Mouse (Mus musculus): ENCODE results near the gene Mrps6.

The Mrps6 gene

GRCm38 (mm10) chr16:92117337-92118209 lies 59.5 kb downstream of the Mrps6 start:
- no peak for DNase-seq (ENCODE audit: extremely low spot score, low read depth, low spot score)

GRCm38 (mm10) chr16:92119013-92119515 lies 61.0 kb downstream of the Mrps6 start:
- no peak for DNase-seq (ENCODE audit: extremely low spot score, low read depth, low spot score)

DNA sequence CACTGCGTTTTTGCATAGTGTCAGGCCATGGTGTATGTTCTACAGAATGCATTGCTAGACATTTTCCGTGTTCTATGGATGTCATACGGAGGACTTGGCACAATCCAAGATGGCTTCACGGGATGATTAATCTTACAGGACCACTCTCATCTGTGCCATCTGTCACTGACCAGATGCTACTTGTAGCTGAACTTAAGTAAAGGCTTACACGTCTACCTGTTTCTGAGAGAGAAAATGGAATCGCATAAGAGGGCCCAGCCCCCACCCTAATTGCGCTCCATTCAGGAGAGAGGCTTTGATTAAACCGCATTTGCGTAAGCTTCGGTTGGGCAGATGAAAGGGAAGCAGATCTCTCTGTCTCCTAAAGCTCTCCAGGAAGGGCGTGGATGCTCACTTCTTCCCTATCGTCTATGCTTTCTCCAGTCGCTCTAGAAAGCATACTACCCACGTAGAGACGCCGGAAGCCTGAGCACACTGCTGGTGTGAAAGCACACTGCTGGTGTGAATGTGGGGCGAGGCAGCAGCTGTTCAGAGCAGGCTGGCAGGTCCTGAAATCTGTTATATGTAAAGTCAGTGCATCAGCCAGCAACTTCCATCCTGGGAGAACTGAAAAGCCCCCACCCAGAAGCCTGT lies 62.9 kb downstream of the Mrps6 start:
- no peak for DNase-seq (ENCODE audit: extremely low spot score, low read depth, low spot score)

GRCm38 (mm10) chr16:92127226-92127625 lies 69.2 kb downstream of the Mrps6 start:
- no peak for DNase-seq (ENCODE audit: extremely low spot score, low read depth, low spot score)

GRCm38 (mm10) chr16:92127666-92128065 lies 69.6 kb downstream of the Mrps6 start:
- DNase-seq (ENCODE audit: extremely low spot score, low read depth, low spot score): no peak

- DNase-seq (ENCODE audit: extremely low spot score, low read depth, low spot score): no peak
Measured at GRCm38 (mm10) chr16:92129843-92130242, 71.8 kb downstream of the Mrps6 start.

GRCm38 (mm10) chr16:92132511-92132910 lies 74.4 kb downstream of the Mrps6 start:
- no peak for DNase-seq (ENCODE audit: extremely low spot score, low read depth, low spot score)

GRCm38 (mm10) chr16:92134148-92134764 lies 76.2 kb downstream of the Mrps6 start:
- no peak for DNase-seq (ENCODE audit: extremely low spot score, low read depth, low spot score)

GRCm38 (mm10) chr16:92136275-92136674 lies 78.2 kb downstream of the Mrps6 start:
- no peak for DNase-seq (ENCODE audit: extremely low spot score, low read depth, low spot score)

DNA sequence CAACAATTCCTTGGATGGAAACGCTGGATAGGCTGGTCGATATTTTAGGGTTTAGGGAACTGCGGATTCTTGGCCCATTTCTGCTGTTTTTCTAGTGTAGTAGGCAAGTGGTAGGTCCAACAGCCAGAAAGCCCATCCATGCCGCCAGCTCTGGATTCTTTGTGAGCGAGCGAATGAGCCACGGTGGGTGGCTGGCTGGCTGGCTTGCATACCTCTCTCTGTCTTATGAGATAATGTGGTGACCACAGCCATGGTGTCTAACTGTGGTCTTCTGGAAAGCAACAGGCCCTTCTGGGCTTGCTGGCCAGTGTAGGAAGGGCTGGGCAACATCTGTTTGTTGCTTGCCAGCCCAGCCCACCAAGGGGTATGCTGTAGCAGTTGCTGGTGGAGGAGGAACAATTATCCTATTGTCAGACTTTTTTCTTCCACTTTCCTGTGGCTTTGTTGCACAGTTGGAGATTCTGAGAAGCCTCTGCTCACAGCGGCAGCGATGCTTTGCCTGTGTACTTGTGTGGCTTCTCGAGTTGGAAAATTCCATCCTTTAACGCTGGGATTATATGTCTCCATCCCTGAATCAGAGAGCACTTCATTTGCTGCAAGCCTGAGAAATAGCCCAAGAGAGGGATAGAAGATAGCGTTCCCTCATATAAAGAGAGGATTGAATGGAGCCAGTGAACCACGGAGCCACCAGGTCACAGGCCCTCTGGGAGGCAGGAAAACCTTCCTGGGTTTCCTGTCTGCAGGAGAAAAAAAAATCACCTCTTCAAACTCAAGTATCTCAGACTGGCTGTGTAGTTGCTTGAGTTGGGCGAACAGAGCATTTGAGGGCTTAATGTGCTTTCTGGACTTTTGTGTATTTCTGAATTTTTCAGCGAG lies 81.6 kb downstream of the Mrps6 start:
- no peak for DNase-seq (ENCODE audit: extremely low spot score, low read depth, low spot score)

DNA sequence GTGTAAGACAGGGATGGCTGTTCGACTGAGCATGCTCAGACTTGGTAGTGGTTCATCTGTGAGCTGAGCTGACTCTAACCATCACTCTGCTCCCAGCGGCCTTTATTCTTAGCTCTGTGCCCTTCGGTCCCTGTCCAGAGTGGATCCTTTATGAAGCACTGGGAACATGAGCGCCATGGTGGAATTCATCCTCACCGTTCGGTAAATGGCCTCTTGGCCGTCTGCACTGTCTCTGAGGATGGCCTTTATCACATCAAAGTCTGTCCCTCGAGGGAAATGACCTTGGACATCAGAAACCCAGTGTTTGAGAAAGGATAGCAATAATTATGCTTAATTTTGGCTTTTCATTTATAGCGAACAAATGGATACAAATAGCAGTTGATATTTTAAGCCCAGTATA lies 82.3 kb downstream of the Mrps6 start:
- DNase-seq (ENCODE audit: extremely low spot score, low read depth, low spot score): no peak

GRCm38 (mm10) chr16:92141021-92141420 lies 83.0 kb downstream of the Mrps6 start:
- DNase-seq (ENCODE audit: extremely low spot score, low read depth, low spot score): no peak

- DNase-seq (ENCODE audit: extremely low spot score, low read depth, low spot score): no peak
Measured at GRCm38 (mm10) chr16:92142426-92143012, 84.4 kb downstream of the Mrps6 start.

DNA sequence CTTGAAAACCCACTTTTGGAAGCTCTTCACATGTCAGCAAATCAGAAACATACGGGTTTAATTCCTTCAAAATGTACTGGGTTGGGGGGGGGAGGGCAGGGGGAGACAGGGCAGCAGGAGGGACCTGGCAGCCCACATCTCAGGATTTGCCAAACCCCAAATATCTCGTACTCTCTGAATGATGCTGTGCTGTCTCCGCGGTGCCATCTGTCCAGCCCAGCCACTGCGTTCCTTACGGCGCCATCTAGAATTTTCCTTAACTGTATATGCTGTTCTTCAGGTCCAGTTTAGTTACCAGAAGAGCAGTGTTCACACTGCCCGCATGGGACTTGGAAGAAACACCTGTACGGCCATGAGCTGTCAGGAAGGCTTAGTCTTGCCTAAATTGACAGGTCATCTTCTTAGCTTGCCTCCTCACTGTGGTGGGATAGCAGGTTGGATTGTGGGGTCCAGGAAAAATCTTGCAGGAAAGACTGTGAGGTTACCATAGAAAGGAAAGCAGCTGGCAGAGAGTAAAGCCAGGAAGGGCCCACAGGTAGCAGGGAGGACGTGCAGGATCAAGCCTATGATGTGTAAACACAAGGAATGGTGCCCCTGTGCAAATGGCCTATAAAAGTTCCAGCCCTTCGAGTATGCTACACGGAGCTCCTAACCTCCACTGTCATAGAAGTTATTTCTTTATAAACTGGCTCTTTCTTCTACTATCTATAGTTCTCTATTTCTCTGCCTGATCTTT lies 89.7 kb downstream of the Mrps6 start:
- DNase-seq (ENCODE audit: extremely low spot score, low read depth, low spot score): no peak

- DNase-seq (ENCODE audit: extremely low spot score, low read depth, low spot score): no peak
Measured at GRCm38 (mm10) chr16:92148367-92148728, 90.3 kb downstream of the Mrps6 start.

DNA sequence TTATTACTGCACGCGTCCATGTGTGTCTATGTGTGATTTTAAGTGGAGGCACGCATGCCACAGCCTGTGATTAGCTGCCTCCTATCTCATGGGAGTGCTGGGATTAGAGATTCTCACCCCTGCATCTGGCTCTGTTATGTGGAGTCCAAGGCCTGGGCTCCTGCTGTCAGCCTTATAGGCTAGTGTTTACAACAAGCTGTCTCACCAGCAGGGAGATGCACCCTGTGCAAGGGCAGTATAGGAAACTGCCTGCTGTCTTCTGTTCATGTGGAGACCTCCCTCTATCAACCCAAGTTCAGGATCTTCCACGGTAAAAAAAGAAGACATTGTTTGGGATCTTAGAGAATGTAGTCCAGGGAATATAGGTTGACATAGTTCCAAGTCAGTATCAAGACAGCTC lies 92.9 kb downstream of the Mrps6 start:
- no peak for DNase-seq (ENCODE audit: extremely low spot score, low read depth, low spot score)

GRCm38 (mm10) chr16:92158021-92158455 lies 100.0 kb downstream of the Mrps6 start:
- DNase-seq (ENCODE audit: extremely low spot score, low read depth, low spot score): peak; percentile 3

GRCm38 (mm10) chr16:92158461-92159091 lies 100.5 kb downstream of the Mrps6 start:
- peak; percentile 20 for DNase-seq (ENCODE audit: extremely low spot score, low read depth, low spot score)

DNA sequence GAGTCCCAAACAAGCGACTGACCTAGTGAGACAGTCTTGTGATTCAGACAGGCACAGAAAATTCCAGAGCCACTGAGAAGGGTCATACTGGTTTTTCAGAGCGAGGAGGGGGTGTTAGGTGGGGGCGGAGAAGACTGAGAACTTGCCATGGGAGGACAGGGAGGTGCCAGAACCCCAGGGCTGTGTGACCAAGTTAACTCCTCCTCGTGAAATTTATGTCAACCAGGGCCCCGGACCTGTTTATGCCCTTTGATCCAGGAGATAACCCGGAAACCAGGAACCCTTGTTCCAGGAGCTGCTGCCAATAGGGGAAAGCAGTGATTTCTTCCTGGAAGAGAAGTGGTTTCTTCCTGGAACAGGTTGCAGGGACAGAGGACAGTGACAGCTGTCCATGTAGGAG lies 101.0 kb downstream of the Mrps6 start:
- no peak for DNase-seq (ENCODE audit: extremely low spot score, low read depth, low spot score)

Measured in hindlimb bud, embryonic 11.5 days (tissue).